Mouse (Mus musculus): ENCODE results near the gene Nrsn2. TPM values are rescaled to one million over a fixed set of nuclear protein-coding genes. Genes with fewer than 3 reads are reported as not detected.

Nrsn2 gene
- total and polyA plus RNA-seq, 3 experiments, result not detected

GRCm38 (mm10) chr2:152349842-152350540, 26.4 kb downstream of the Nrsn2 start:
- H3K27me3 ChIP-seq (replicated peaks), result peaks cover 2% of the 10 kb centered on the region
- peak overlapping the region; percentile 55; the same call in 1 of the 2 replicates for H3K9ac ChIP-seq (ENCODE audit: insufficient read depth, low read depth)
- DNase-seq (ENCODE audit: extremely low read depth), result no peak
- no peaks in the 10 kb centered on the region for H3K79me2 ChIP-seq (replicated peaks; ENCODE audit: control insufficient read depth, extremely low read depth, insufficient read depth, poor library complexity, severe bottlenecking)
- H3K4me3 ChIP-seq (replicated peaks in 1 of 3; ENCODE audit: low read depth in 2 of 3, low read length in 2 of 3, poor library complexity in 1 of 3), result no peak overlapping the region
- no peaks in the 10 kb centered on the region for H3K9me3 ChIP-seq (replicated peaks; ENCODE audit: low read length)
- in situ Hi-C loops (cut with MboI; ENCODE audit: low pct_ligation_motif_present, low pct_unique_long_range_greater_than_20kb, low sequenced_read_pairs), result no loop called here
- peaks cover 8 to 16% of the 10 kb centered on the region in 2 experiments for H3K4me1 ChIP-seq (ENCODE audit: control insufficient read depth in 1 of 2, insufficient read depth in 2 of 2)
- no peak for TF ChIP-seq IRF4 (IDR thresholded peaks at IDR 0.05; ENCODE audit: low read depth, low read length)
- peak; percentile 69; the same call in 1 of the 2 replicates for TF ChIP-seq ZNF384 (IDR thresholded peaks at IDR 0.05; ENCODE audit: low read depth, low read length)
- peak overlapping the region; percentile 55; the same call in 1 of the 2 replicates for H3K27ac ChIP-seq (ENCODE audit: insufficient read depth, low read depth)
- dilution Hi-C loops (cut with MboI; ENCODE audit: extremely low pct_ligation_motif_present, extremely low pct_unique_long_range_greater_than_20kb, low sequenced_read_pairs), result no loop called here
- no peak overlapping the region; the same call in 1 of the 2 replicates for H3K4me2 ChIP-seq (ENCODE audit: insufficient read depth, low read depth, poor library complexity, severe bottlenecking)
- no peaks in the 10 kb centered on the region for H3K36me3 ChIP-seq (replicated peaks in 1 of 2; ENCODE audit: control insufficient read depth in 1 of 2, insufficient read depth in 1 of 2, low read length in 1 of 2)

GRCm38 (mm10) chr2:152349205-152349604, 27.2 kb downstream of the Nrsn2 start:
- no peak overlapping the region for H3K4me2 ChIP-seq (ENCODE audit: insufficient read depth, low read depth, poor library complexity, severe bottlenecking)
- H3K27ac ChIP-seq (ENCODE audit: insufficient read depth, low read depth), result no peak overlapping the region
- no peak for DNase-seq (ENCODE audit: extremely low read depth)

GRCm38 (mm10) chr2:152347722-152348121, 28.7 kb downstream of the Nrsn2 start:
- H3K27ac ChIP-seq (ENCODE audit: insufficient read depth, low read depth), result no peak overlapping the region
- H3K4me1 ChIP-seq (ENCODE audit: control insufficient read depth in 1 of 2, insufficient read depth in 2 of 2), result peaks cover 15 to 27% of the 10 kb centered on the region in 2 experiments
- DNase-seq (ENCODE audit: extremely low read depth), result no peak
- H3K4me3 ChIP-seq (replicated peaks in 1 of 3; ENCODE audit: low read depth in 2 of 3, low read length in 2 of 3, poor library complexity in 1 of 3), result no peak overlapping the region
- dilution Hi-C loops (cut with MboI; ENCODE audit: extremely low pct_ligation_motif_present, extremely low pct_unique_long_range_greater_than_20kb, low sequenced_read_pairs) (no loop called here), in situ Hi-C loops (cut with MboI; ENCODE audit: low pct_ligation_motif_present, low pct_unique_long_range_greater_than_20kb, low sequenced_read_pairs) (no loop called here)
- H3K79me2 ChIP-seq (replicated peaks; ENCODE audit: control insufficient read depth, extremely low read depth, insufficient read depth, poor library complexity, severe bottlenecking), result peaks cover 2% of the 10 kb centered on the region
- TF ChIP-seq MAFK (IDR thresholded peaks at IDR 0.05; ENCODE audit: insufficient replicate concordance, low read length) (no peak), ZMIZ1 (IDR thresholded peaks at IDR 0.05; ENCODE audit: low read depth, low read length) (no peak), EP300 (IDR thresholded peaks at IDR 0.05; ENCODE audit: low read length) (no peak), SIN3A (IDR thresholded peaks at IDR 0.05; ENCODE audit: low read length) (no peak), HCFC1 (IDR thresholded peaks at IDR 0.05; ENCODE audit: low read depth, low read length) (no peak), MYC (IDR thresholded peaks at IDR 0.05; ENCODE audit: low read depth, low read length) (no peak), NELFE (IDR thresholded peaks at IDR 0.05; ENCODE audit: low read depth, low read length) (no peak), USF1 (IDR thresholded peaks at IDR 0.05; ENCODE audit: low read depth, low read length) (no peak), CHD2 (IDR thresholded peaks at IDR 0.05; ENCODE audit: low read length) (no peak), SMC3 (IDR thresholded peaks at IDR 0.05; ENCODE audit: low read depth, low read length) (no peak), TBP (conservative IDR thresholded peaks at IDR 0.05; ENCODE audit: low read depth, low read length) (no peak), CTCF (conservative IDR thresholded peaks at IDR 0.05 in 1 of 2, IDR thresholded peaks at IDR 0.05 in 1 of 2; ENCODE audit: low read depth in 2 of 2, low read length in 2 of 2) (no peak)
- no peak overlapping the region for H3K9ac ChIP-seq (ENCODE audit: insufficient read depth, low read depth)
- peaks cover 3% of the 10 kb centered on the region in 2 experiments for H3K36me3 ChIP-seq (replicated peaks in 1 of 2; ENCODE audit: control insufficient read depth in 1 of 2, insufficient read depth in 1 of 2, low read length in 1 of 2)
- H3K9me3 ChIP-seq (replicated peaks; ENCODE audit: low read length), result no peaks in the 10 kb centered on the region
- no peaks in the 10 kb centered on the region for H3K27me3 ChIP-seq (replicated peaks)
- H3K4me2 ChIP-seq (ENCODE audit: insufficient read depth, low read depth, poor library complexity, severe bottlenecking), result no peak overlapping the region

More at GRCm38 (mm10) chr2:152349205-152349604, 27.2 kb downstream of the Nrsn2 start:
- dilution Hi-C loops (cut with MboI; ENCODE audit: extremely low pct_ligation_motif_present, extremely low pct_unique_long_range_greater_than_20kb, low sequenced_read_pairs), result no loop called here
- no peaks in the 10 kb centered on the region for H3K9me3 ChIP-seq (replicated peaks; ENCODE audit: low read length)
- H3K9ac ChIP-seq (ENCODE audit: insufficient read depth, low read depth), result no peak overlapping the region
- in situ Hi-C loops (cut with MboI; ENCODE audit: low pct_ligation_motif_present, low pct_unique_long_range_greater_than_20kb, low sequenced_read_pairs), result no loop called here
- no peaks in the 10 kb centered on the region for H3K36me3 ChIP-seq (replicated peaks in 1 of 2; ENCODE audit: control insufficient read depth in 1 of 2, insufficient read depth in 1 of 2, low read length in 1 of 2)
- H3K4me1 ChIP-seq (ENCODE audit: control insufficient read depth in 1 of 2, insufficient read depth in 2 of 2), result peaks cover 15 to 23% of the 10 kb centered on the region in 2 experiments
- TF ChIP-seq NRF1 (IDR thresholded peaks at IDR 0.05; ENCODE audit: low read depth, low read length) (no peak), ELF1 (IDR thresholded peaks at IDR 0.05; ENCODE audit: low read depth, low read length) (no peak), CTCF (conservative IDR thresholded peaks at IDR 0.05 in 1 of 2, IDR thresholded peaks at IDR 0.05 in 1 of 2; ENCODE audit: low read depth in 2 of 2, low read length in 2 of 2) (no peak), ZMIZ1 (IDR thresholded peaks at IDR 0.05; ENCODE audit: low read depth, low read length) (no peak), ETS1 (conservative IDR thresholded peaks at IDR 0.05; ENCODE audit: low read depth, low read length) (no peak), MXI1 (IDR thresholded peaks at IDR 0.05; ENCODE audit: low read depth, low read length) (no peak), CHD1 (IDR thresholded peaks at IDR 0.05; ENCODE audit: low read depth, low read length) (no peak), SMC3 (IDR thresholded peaks at IDR 0.05; ENCODE audit: low read depth, low read length) (no peak), ZNF384 (IDR thresholded peaks at IDR 0.05; ENCODE audit: low read depth, low read length) (no peak), PAX5 (IDR thresholded peaks at IDR 0.05; ENCODE audit: low read length) (no peak)
- H3K79me2 ChIP-seq (replicated peaks; ENCODE audit: control insufficient read depth, extremely low read depth, insufficient read depth, poor library complexity, severe bottlenecking), result no peaks in the 10 kb centered on the region
- H3K4me3 ChIP-seq (replicated peaks in 1 of 3; ENCODE audit: low read depth in 2 of 3, low read length in 2 of 3, poor library complexity in 1 of 3), result no peak overlapping the region
- H3K27me3 ChIP-seq (replicated peaks), result peaks cover 2% of the 10 kb centered on the region
